Mouse (Mus musculus) small intestine, adult 2 months (tissue): ENCODE data around the gene Vamp1.

Experiments used
- CTCF ChIP-seq: fragments of 200-500 bp; IDR thresholded peaks from 2 replicates; pipeline ENCODE4 v1.5.1; 2012; ENCODE audit warnings: low read depth, mild to moderate bottlenecking, control low read depth, inconsistent platforms, low read length, moderate library complexity, mixed read lengths; ENCODE audit not compliant: insufficient replicate concordance, insufficient read length; ENCODE audit errors: extremely low read depth
- POLR2A ChIP-seq: fragments of 200-500 bp; IDR thresholded peaks from 2 replicates; pipeline ENCODE4 v1.6.1; 2012; ENCODE audit warnings: low read depth, mild to moderate bottlenecking, control low read depth, inconsistent platforms, low read length, moderate library complexity

DNA sequence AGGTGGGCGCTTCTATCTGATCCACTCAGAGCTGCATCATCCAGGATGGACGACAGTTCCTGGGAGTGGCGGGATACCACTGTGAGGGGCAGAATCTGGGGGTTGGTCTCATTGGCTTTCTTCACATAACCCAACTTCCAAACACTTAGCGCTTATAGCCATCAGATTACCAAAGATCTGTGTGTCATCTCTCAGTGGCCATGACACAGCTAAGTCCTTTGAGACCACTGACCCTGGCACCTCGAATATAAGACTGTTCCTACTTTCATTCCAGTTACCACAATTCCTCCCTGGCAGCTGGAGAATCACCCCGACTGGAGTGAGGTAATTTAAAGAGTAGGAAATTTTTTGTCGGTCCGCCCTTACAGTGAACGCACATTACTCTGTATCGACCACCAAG lies 29.1 kb upstream of the Vamp1 start:
- TF ChIP-seq CTCF (no peak), POLR2A (no peak)
